Mouse (Mus musculus): ENCODE data around the gene Ppat.

DNA sequence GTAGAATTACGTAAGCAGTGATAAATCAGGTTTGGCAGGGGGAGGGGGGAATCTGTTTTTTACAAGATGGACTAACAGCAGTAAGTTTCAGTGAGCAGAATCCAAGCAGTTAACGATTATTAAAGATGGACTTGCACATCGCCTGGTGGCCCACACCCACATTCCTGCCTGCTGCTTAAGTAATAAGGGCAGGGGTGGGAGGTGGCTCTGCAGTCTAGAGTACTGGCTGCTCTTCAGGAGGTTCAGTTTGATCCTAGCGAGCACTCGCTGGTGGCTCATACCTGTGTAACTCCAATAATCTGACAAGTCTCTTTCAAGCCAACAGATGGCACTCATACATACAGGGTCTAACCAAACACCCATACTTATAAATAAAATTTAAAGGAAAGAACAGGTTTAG lies 8.2 kb upstream of the Ppat start:
- TF ChIP-seq GATA1 (IDR thresholded peaks at IDR 0.05; ENCODE audit: borderline replicate concordance, low read length), result no peak
- TF ChIP-seq FLI1 (IDR thresholded peaks at IDR 0.05; ENCODE audit: low read length), result no peak

Data from megakaryocyte, embryonic 14.5 days (primary cell).